Mouse (Mus musculus) retina, postnatal 7 days (tissue): Measurements from ENCODE around the gene Gpr137b.
"Not testable (repeated sequence)": the region's sequence is repeated elsewhere in the genome, so short reads cannot be mapped to it uniquely, and the experiment has no call there.

Experiments
- DNase-seq: peaks from one replicate; pipeline ENCODE4 v3.0.0-alpha.2; 2012; ENCODE audit warnings: low read depth, low spot score

Gene Gpr137b

DNA sequence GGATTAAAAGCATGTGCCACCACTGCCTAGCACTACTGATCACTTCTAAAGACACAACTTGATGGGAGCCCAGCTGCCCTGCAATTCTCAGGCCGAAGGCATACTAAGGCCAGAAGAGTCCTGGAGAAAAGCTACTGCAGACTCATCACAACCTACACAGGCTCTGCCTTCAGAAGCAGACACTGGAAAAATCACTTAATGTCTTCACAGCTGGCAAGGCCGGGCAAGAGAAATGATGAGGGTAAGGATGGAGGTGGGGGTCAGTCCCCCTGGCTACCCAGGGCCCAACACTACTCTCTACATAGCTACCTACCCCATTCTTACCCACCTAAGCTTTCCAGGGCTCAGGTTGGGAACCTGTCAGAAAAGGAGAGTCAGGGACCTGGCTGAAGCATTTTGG lies 27.4 kb downstream of the Gpr137b start:
- not testable (repeated sequence) for DNase-seq

DNA sequence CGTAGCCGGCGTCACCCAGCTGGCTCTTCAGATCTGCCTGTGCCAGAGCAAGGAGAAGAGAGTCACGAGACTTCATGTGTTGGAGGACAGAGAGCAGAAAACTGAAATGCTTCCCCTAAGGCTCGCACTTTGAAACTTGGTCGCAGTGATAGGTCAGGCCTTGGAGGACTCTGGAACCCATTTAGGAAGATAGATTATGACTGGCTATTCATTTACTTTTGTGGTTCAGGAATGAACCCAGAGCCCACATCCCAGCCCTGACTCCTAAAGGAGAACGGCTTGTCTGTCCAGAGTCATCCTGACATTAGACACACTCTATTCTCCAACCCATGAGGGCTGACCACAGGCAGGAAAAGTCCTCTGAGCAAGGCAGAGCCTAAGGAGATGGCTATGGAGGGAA lies 30.3 kb downstream of the Gpr137b start:
- not testable (repeated sequence) for DNase-seq

DNA sequence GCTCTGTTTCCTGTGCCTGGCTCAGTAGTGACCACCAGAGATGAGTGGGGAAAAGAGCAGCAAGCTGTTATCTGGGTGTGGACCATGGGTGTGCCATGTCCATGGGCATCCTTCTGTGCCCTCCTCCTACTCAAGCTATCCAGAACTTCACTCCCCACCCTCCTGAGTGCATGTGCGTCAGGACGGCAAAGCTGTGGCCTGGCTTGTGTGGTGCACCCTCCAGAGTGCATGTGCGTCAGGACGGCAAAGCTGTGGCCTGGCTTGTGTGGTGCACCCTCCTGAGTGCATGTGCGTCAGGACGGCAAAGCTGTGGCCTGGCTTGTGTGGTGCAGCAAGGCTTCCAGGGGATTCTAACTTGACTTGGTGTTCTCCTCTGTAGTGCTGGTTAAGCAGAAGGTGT lies 31.6 kb downstream of the Gpr137b start:
- not testable (repeated sequence) for DNase-seq

DNA sequence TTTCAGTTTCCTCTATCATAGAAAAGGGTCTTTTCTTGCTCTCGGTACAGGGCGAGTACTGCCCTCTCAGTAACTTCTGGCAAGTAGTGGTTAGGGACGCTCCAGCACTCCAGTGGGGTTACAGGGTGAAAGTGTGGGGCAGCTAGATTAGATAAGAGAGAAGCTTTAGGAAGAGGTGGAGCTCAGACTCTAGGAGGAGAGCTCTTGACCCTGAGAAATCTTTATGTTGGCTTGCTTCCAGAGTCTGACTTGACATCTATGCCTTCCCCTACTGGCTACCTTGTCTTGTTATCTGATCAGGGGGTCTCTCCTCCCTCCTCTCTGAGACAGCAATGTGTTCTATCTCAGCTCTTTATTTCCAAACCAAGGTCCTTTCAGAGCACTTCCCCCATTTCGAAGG lies 33.8 kb downstream of the Gpr137b start:
- not testable (repeated sequence) for DNase-seq

DNA sequence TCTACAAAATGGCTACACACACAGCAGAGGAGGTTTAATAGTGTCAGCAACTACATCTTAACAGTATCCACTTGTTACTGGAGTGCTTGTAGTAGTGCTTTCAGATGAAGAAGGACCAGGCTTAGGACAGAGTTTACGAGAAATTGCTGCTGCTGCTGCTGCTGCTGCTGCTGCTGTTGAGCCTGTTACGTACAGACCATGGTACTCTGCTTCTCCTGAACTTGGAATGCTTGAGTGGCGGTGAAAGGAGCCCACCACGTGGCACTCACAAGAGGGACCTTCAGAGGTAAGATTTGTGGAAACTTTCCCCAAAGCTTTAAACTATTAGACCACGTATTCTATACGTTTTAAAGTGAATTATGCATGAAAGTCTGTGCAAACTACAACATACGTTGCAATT lies 35.2 kb downstream of the Gpr137b start:
- DNase-seq = not testable (repeated sequence)

DNA sequence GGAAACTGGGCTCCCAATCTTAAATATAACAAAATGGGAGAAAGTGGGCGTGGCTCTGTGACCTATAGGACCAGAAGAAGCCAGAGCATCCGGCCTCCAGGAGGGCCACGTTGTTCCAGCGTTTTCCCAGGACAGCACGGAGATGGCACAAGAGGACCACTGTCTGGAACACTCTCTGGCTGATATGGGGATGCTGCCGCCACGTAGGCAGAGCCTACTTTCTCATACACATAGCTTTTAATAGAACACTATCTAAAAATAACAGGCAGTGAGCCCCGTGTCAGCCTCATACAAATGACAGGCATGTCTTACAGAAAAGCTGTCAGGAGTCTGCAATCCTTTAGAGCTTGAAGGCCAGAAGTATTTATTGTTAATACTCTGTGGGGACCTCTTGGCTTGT lies 35.7 kb downstream of the Gpr137b start:
- DNase-seq = not testable (repeated sequence)

DNA sequence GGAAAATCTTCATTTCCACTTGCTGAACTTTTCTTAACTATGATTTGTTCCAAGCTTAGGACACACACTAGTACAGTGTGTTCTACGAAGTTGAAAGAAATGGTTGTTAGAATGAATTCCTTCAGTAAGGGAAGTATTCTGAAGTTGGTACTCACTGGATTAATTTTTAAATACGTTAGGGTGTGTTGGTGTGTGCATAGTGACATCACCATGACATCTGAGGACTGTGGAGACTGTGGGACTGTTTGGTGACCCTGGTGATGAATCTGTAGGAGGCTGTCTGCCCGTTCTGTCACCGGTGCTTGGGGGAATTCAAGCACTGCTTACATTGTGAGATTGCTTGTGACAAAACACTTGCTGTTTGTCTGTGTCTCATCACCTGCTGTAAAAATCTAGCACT lies 41.7 kb downstream of the Gpr137b start:
- DNase-seq = not testable (repeated sequence)

DNA sequence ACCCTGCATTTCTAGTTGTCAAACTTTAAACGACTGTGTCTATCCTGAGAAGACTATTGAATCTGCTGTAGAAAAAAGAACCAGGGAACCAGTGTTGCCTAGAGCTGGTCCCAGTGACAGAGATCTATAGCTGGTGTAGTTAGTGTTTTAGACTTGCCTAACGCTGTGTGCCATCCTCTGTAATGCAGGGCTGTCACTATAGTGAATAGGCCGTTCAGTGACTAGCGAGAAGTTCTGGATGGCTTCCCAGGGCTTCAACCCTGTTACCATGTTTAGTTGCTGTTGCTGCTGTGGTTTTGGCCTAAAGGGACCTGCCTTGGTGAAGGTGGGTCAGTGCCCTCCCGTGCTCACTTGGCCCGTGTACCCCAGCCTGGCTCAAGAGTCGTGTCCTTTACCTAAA lies 43.1 kb downstream of the Gpr137b start:
- not testable (repeated sequence) for DNase-seq

DNA sequence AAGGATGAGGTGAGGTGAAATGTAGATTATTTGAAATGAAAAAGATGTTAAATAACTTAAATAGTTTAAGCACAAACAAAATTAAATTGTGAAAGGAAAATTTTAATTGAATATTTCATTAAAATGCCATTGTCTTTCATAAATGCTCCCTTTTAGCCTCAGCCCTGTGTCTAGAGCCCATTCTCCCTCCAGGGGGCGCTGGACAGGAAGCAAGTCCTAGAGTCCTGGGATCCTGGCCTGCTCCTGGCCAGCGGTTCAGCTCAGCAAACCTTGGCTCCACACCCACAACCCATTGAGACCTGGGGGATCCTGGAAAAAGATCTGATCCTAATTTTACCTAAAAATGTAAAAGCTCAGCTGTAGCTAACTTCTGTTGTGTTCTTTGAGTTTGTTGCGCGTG lies 44.5 kb downstream of the Gpr137b start:
- peak; percentile 3 for DNase-seq

DNA sequence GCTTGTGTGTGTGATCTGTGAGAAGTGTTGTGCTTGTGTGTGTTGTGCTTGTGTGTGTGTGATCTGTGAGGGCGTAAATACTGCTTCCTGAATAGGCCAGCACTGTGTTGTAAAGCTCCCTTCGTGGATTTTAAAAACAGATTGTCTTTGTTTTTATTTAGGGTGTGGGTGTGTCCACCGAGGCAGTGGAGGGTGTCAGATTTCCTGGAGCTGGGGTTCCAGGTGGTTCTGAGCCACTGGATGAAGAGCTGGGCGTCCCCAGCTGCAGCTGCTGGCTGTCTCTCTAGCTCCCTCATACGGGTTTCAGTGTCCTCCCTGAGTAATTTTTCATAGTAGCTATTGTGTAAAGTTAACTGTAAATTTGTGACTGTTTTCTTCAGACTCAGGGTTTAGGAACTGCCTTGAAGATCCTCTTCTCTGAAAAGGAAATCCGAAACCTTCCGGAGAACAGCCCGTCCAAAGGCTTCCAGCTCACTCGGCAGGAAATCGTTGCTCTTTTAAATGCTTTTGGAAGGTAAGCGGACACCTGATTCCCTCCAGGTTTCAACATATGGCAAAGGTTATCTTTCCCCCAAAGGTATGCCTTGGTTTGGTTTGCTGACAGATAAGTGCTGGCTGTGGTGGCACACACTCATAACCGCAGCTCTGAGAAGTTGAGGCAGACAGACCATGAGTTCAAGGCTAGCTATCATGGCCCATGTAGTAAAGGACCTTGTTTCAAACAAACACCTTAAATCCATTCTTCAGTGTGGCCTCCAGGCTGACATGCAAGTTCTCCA lies 46.0 kb downstream of the Gpr137b start:
- not testable (repeated sequence) for DNase-seq

DNA sequence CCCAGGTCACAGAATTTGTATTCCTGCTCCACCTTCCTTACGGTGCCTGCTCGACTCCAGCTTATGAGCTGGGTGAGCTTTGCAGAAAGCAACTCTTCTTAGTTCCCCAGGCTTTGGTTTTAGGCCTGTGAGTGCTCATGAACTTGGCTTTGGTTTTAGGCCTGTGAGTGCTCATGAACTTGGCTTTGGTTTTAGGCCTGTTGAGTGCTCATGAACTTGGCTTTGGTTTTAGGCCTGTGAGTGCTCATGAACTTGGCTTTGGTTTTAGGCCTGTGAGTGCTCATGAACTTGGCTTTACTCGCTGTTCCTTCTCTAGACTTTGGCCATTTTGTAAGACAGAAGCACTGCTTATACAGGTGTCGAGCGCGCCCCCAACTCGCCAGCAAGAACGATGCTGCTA lies 56.5 kb downstream of the Gpr137b start:
- DNase-seq = not testable (repeated sequence)

DNA sequence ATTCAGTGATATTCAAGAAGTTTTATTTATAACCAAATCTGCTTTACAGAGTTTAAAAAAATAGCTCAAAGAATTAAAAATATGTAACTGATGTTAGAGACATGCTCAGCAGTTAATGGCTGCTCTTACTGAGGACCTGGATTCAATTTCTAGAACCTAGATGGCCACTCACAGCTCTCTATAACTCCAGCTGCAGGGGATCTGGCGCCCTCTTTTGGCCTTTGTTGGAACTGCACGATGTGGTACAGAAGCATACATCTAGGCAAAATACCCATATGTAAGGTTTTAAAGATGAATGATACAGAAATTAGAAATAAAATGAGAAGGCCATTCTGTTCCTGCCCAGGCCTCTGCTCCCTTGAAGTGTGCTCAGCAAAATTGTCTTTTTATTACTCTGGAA lies 64.9 kb downstream of the Gpr137b start:
- peak; percentile 13 for DNase-seq
